Mouse (Mus musculus): ENCODE data around the gene Folr1. TPM values are rescaled to one million over a fixed set of nuclear protein-coding genes. Genes with fewer than 3 reads are reported as not detected.

Gene Folr1
- polyA plus RNA-seq, 1 experiment from 2014 or later = 6.5 TPM

- Histone ChIP-seq H3K27me3 (ENCODE audit: control insufficient read depth, insufficient read depth, low read length) (no peaks in the 10 kb centered on the region), H3K4me1 (ENCODE audit: control insufficient read depth in 2 of 2, insufficient read depth in 2 of 2, low read length in 2 of 2) (peaks cover 0 to 3% of the 10 kb centered on the region in 2 experiments; a peak in 1 of 4 replicates), H3K36me3 (ENCODE audit: control insufficient read depth, insufficient read depth, low read length) (no peaks in the 10 kb centered on the region), H3K9ac (ENCODE audit: low read length) (no peak overlapping the region), H3K27ac (replicated peaks in 1 of 2; ENCODE audit: control insufficient read depth in 1 of 2, insufficient read depth in 1 of 2, low read depth in 2 of 2, low read length in 2 of 2) (no peak overlapping the region), H3K4me3 (ENCODE audit: control insufficient read depth in 1 of 2, insufficient read depth in 1 of 2, low read depth in 1 of 2, low read length in 2 of 2) (no peak overlapping the region), H3K9me3 (ENCODE audit: control insufficient read depth, low read length) (no peaks in the 10 kb centered on the region), H3K4me2 (ENCODE audit: low read length) (no peak overlapping the region)
- 71% methylated on average over 6 of the region's 6 CpGs for WGBS
- ATAC-seq (ENCODE audit: insufficient number of reproducible peaks, insufficient read depth, low FRiP score, low read depth) = no peak
Measured at GRCm38 (mm10) chr7:101886274-101886673, 15.7 kb upstream of the Folr1 start.

GRCm38 (mm10) chr7:101884160-101884559, 13.6 kb upstream of the Folr1 start:
- Histone ChIP-seq H3K9me3 (ENCODE audit: control insufficient read depth, low read length) (no peaks in the 10 kb centered on the region), H3K9ac (ENCODE audit: low read length) (no peak overlapping the region), H3K36me3 (ENCODE audit: control insufficient read depth, insufficient read depth, low read length) (no peaks in the 10 kb centered on the region), H3K4me2 (ENCODE audit: low read length) (no peak overlapping the region), H3K27ac (replicated peaks in 1 of 2; ENCODE audit: control insufficient read depth in 1 of 2, insufficient read depth in 1 of 2, low read depth in 2 of 2, low read length in 2 of 2) (no peak overlapping the region), H3K4me3 (ENCODE audit: control insufficient read depth in 1 of 2, insufficient read depth in 1 of 2, low read depth in 1 of 2, low read length in 2 of 2) (no peak overlapping the region), H3K27me3 (ENCODE audit: control insufficient read depth, insufficient read depth, low read length) (no peaks in the 10 kb centered on the region), H3K4me1 (ENCODE audit: control insufficient read depth in 2 of 2, insufficient read depth in 2 of 2, low read length in 2 of 2) (peaks cover 0 to 3% of the 10 kb centered on the region in 2 experiments; a peak in 1 of 4 replicates)
- ATAC-seq (ENCODE audit: insufficient number of reproducible peaks, insufficient read depth, low FRiP score, low read depth) = no peak
- 98% methylated on average over 4 of the region's 4 CpGs for WGBS

GRCm38 (mm10) chr7:101882413-101883154, 12.0 kb upstream of the Folr1 start:
- Histone ChIP-seq H3K36me3 (ENCODE audit: control insufficient read depth, insufficient read depth, low read length) (no peaks in the 10 kb centered on the region), H3K9ac (ENCODE audit: low read length) (no peak overlapping the region; the same call in 1 of the 2 replicates), H3K4me2 (ENCODE audit: low read length) (no peak overlapping the region), H3K9me3 (ENCODE audit: control insufficient read depth, low read length) (no peaks in the 10 kb centered on the region), H3K27me3 (ENCODE audit: control insufficient read depth, insufficient read depth, low read length) (no peaks in the 10 kb centered on the region), H3K4me3 (ENCODE audit: control insufficient read depth in 1 of 2, insufficient read depth in 1 of 2, low read depth in 1 of 2, low read length in 2 of 2) (no peak overlapping the region), H3K4me1 (ENCODE audit: control insufficient read depth in 2 of 2, insufficient read depth in 2 of 2, low read length in 2 of 2) (peaks cover 0 to 3% of the 10 kb centered on the region in 2 experiments; a peak in 1 of 4 replicates), H3K27ac (replicated peaks in 1 of 2; ENCODE audit: control insufficient read depth in 1 of 2, insufficient read depth in 1 of 2, low read depth in 2 of 2, low read length in 2 of 2) (no peak overlapping the region)
- 55% methylated on average over 9 of the region's 9 CpGs for WGBS
- ATAC-seq (ENCODE audit: insufficient number of reproducible peaks, insufficient read depth, low FRiP score, low read depth) = no peak

- no peaks in the 10 kb centered on the region for H3K36me3 ChIP-seq (ENCODE audit: control insufficient read depth, insufficient read depth, low read length)
Measured at GRCm38 (mm10) chr7:101880855-101881254, 10.3 kb upstream of the Folr1 start.

GRCm38 (mm10) chr7:101875978-101876377, 5.4 kb upstream of the Folr1 start:
- no peak overlapping the region for H3K4me3 ChIP-seq (ENCODE audit: control insufficient read depth in 1 of 2, insufficient read depth in 1 of 2, low read depth in 1 of 2, low read length in 2 of 2)
- no peak overlapping the region for H3K9ac ChIP-seq (ENCODE audit: low read length)
- H3K4me2 ChIP-seq (ENCODE audit: low read length) = no peak overlapping the region
- H3K4me1 ChIP-seq (ENCODE audit: control insufficient read depth in 2 of 2, insufficient read depth in 2 of 2, low read length in 2 of 2) = peaks cover 8 to 10% of the 10 kb centered on the region in 2 experiments; a peak in 3 of 4 replicates
- no peaks in the 10 kb centered on the region for H3K36me3 ChIP-seq (ENCODE audit: control insufficient read depth, insufficient read depth, low read length)
- H3K9me3 ChIP-seq (ENCODE audit: control insufficient read depth, low read length) = no peaks in the 10 kb centered on the region
- WGBS = 93% methylated on average over 1 of the region's 1 CpGs
- ATAC-seq (ENCODE audit: insufficient number of reproducible peaks, insufficient read depth, low FRiP score, low read depth) = no peak
- H3K27ac ChIP-seq (replicated peaks in 1 of 2; ENCODE audit: control insufficient read depth in 1 of 2, insufficient read depth in 1 of 2, low read depth in 2 of 2, low read length in 2 of 2) = no peak overlapping the region
- H3K27me3 ChIP-seq (ENCODE audit: control insufficient read depth, insufficient read depth, low read length) = no peaks in the 10 kb centered on the region

More at GRCm38 (mm10) chr7:101880855-101881254, 10.3 kb upstream of the Folr1 start:
- WGBS = 71% methylated on average over 4 of the region's 4 CpGs
- Histone ChIP-seq H3K27me3 (ENCODE audit: control insufficient read depth, insufficient read depth, low read length) (no peaks in the 10 kb centered on the region), H3K4me2 (ENCODE audit: low read length) (no peak overlapping the region), H3K9me3 (ENCODE audit: control insufficient read depth, low read length) (no peaks in the 10 kb centered on the region), H3K27ac (replicated peaks in 1 of 2; ENCODE audit: control insufficient read depth in 1 of 2, insufficient read depth in 1 of 2, low read depth in 2 of 2, low read length in 2 of 2) (no peak overlapping the region), H3K4me1 (ENCODE audit: control insufficient read depth in 2 of 2, insufficient read depth in 2 of 2, low read length in 2 of 2) (peaks cover 0 to 3% of the 10 kb centered on the region in 2 experiments; a peak in 1 of 4 replicates), H3K9ac (ENCODE audit: low read length) (no peak overlapping the region), H3K4me3 (ENCODE audit: control insufficient read depth in 1 of 2, insufficient read depth in 1 of 2, low read depth in 1 of 2, low read length in 2 of 2) (no peak overlapping the region)
- ATAC-seq (ENCODE audit: insufficient number of reproducible peaks, insufficient read depth, low FRiP score, low read depth) = no peak

GRCm38 (mm10) chr7:101871296-101871695, 708 bp upstream of the Folr1 start:
- no peak overlapping the region for H3K4me3 ChIP-seq (ENCODE audit: control insufficient read depth in 1 of 2, insufficient read depth in 1 of 2, low read depth in 1 of 2, low read length in 2 of 2)
- no peak overlapping the region for H3K9ac ChIP-seq (ENCODE audit: low read length)
- ATAC-seq (ENCODE audit: insufficient number of reproducible peaks, insufficient read depth, low FRiP score, low read depth) = peak; percentile 55; the same call in 1 of the 2 replicates
- H3K27ac ChIP-seq (replicated peaks in 1 of 2; ENCODE audit: control insufficient read depth in 1 of 2, insufficient read depth in 1 of 2, low read depth in 2 of 2, low read length in 2 of 2) = peak overlapping the region; percentile 34 to 46; a peak in 3 of 4 replicates
- no peaks in the 10 kb centered on the region for H3K36me3 ChIP-seq (ENCODE audit: control insufficient read depth, insufficient read depth, low read length)
- H3K4me2 ChIP-seq (ENCODE audit: low read length) = no peak overlapping the region
- WGBS = 25% methylated on average over 3 of the region's 3 CpGs
- no peaks in the 10 kb centered on the region for H3K9me3 ChIP-seq (ENCODE audit: control insufficient read depth, low read length)
- no peaks in the 10 kb centered on the region for H3K27me3 ChIP-seq (ENCODE audit: control insufficient read depth, insufficient read depth, low read length)
- H3K4me1 ChIP-seq (ENCODE audit: control insufficient read depth in 2 of 2, insufficient read depth in 2 of 2, low read length in 2 of 2) = peaks cover 21 to 32% of the 10 kb centered on the region in 2 experiments

GRCm38 (mm10) chr7:101869163-101869500, 1.5 kb downstream of the Folr1 start:
- no peak for ATAC-seq (ENCODE audit: insufficient number of reproducible peaks, insufficient read depth, low FRiP score, low read depth)
- Histone ChIP-seq H3K36me3 (ENCODE audit: control insufficient read depth, insufficient read depth, low read length) (no peaks in the 10 kb centered on the region), H3K4me2 (ENCODE audit: low read length) (no peak overlapping the region), H3K9ac (ENCODE audit: low read length) (no peak overlapping the region), H3K4me3 (ENCODE audit: control insufficient read depth in 1 of 2, insufficient read depth in 1 of 2, low read depth in 1 of 2, low read length in 2 of 2) (no peak overlapping the region), H3K9me3 (ENCODE audit: control insufficient read depth, low read length) (no peaks in the 10 kb centered on the region), H3K27me3 (ENCODE audit: control insufficient read depth, insufficient read depth, low read length) (no peaks in the 10 kb centered on the region), H3K27ac (replicated peaks in 1 of 2; ENCODE audit: control insufficient read depth in 1 of 2, insufficient read depth in 1 of 2, low read depth in 2 of 2, low read length in 2 of 2) (0 out of 4 replicates have a peak overlapping the region, but pooled peaks of 1 of the 2 experiments have one; percentile 5), H3K4me1 (ENCODE audit: control insufficient read depth in 2 of 2, insufficient read depth in 2 of 2, low read length in 2 of 2) (peaks cover 21 to 32% of the 10 kb centered on the region in 2 experiments)
- WGBS = 63% methylated on average over 7 of the region's 7 CpGs
